Mouse (Mus musculus): ENCODE measurements around the gene Def6. TPM values are rescaled to one million over a fixed set of nuclear protein-coding genes. Genes with fewer than 3 reads are reported as not detected.
"Not testable (repeated sequence)": the region's sequence is repeated elsewhere in the genome, so short reads cannot be mapped to it uniquely, and the experiment has no call there.

The Def6 gene
- polyA plus RNA-seq, 1 experiment: 5.6 TPM

DNA sequence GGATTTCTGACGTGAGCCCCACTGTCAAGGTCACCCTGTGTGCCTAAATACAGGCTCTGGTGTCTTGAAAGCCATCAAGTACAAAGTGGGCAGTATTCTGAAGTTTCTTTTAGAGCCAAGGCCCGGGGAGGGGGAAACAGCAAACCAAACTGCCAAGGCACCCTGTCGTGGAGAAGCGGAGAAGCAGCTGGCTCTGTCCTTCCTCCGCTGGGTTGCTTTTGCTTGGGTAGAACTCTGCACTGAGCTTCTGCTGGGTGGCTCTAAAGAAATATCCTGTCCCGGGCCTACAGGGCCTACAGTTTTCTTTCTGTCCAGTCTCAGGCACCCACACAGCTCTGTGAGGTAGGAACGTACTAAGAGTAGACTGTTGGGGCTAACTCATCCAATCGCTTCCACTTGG is 486 bp upstream of the Def6 start:
- DNase-seq (ENCODE audit: extremely low spot score in 1 of 2, low spot score in 1 of 2): no peak

DNA sequence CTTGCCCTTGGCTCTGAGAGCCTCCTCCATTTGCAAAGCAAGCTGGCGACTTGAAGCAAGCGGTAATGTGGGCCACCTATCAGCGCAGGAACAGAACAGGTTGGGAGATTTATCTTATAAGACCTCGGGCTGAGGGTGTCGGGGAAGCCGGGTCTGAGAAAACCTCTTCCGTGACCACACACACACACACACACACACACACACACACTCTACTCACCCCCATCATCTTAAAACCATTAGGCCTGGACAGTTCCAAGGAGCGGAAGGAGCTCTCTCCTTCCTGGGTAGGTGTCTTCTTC is 685 bp downstream of the Def6 start:
- no peak for DNase-seq (ENCODE audit: extremely low spot score in 1 of 2, low spot score in 1 of 2)

DNA sequence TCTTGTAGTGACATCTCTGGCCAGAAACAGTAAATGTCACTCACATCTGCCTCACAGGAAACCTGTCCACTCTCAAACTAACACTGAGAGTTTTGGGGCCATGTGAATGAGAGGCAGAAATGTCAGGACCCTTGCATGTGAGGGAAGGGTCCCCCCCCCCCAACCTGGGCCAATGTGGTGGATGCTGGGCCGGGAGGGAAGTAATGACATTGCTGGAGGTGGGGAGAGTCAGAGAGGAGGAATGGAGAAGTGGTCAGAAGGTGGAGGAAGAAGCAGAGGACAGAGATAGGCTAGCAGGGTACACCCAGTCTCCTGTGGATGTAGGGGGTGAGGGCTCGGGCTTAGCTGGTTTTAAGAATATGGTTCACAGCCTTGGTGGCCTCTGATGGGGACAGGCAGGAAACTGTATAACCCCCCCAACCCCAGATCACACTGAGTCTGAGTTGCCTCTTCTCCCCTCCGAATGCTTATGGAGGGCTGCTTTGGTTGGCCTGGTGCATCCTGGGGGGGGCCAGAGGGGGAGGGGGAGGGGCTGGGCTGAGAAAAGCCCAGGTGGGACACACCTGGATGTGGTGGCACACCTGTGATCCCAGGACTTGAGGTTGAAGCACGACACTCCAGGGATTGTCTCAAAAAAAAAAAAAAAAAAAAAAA is 2.0 kb downstream of the Def6 start:
- DNase-seq (ENCODE audit: extremely low spot score in 1 of 2, low spot score in 1 of 2): no peak

DNA sequence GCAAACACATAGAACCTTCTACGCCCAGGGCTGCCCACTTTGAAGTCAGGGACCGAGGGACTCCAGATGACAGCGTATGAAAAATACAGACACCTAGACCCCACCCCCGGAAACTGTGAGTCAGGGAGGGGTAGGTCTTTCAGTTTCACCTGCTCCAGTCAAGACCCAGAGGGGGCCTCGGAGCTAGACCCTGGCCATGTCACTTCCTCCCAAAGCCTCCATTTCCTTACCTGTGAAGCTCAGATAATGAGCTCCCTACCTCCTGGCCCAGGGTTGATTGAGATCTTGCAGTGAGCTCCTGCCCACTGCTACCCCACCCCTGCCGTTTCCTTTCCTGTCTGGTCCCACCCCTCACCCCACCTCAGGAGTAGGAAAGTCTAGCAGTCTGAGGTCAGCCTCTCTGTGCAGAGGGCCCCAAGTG is 4.4 kb downstream of the Def6 start:
- no peak for DNase-seq (ENCODE audit: extremely low spot score in 1 of 2, low spot score in 1 of 2)

DNA sequence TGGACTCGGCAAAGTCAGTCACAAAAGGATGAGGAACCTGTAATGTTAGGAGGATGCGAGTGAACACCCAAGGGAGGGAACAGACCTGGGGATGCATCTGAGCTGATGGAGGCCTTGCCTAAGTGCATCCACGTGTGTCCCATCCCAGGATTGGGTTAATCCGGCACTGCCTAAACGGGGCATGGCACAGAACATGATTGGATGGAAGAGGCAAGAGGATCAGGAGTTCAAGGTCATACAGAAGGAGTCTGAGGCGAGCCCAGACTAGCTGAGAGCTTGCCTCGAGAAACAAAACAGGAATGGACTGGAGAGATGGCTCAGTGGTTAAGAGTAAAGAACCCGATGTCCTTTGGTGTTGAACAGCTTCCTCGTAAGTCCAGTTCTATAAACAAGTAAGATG is 4.8 kb downstream of the Def6 start:
- DNase-seq (ENCODE audit: extremely low spot score in 1 of 2, low spot score in 1 of 2): no peak

DNA sequence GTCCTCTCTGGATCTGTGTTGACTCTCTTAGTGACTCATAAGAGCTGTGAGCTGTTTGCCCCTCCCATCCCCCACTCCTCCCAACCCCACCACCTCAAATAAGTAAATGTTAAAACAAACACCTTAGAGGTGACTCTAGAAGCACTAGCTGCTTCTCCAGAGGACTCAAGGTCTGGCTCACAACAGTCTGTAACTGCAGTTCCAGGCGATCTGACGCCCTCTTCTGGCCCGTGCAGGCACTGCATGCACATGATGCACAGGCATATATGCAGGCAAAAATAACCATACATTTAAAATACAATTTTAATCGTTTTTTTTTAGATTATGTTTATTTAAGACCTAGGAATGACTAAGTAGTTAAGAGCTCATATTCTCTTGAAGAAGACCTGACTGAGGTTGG is 5.7 kb downstream of the Def6 start:
- DNase-seq (ENCODE audit: extremely low spot score in 1 of 2, low spot score in 1 of 2): no peak

DNA sequence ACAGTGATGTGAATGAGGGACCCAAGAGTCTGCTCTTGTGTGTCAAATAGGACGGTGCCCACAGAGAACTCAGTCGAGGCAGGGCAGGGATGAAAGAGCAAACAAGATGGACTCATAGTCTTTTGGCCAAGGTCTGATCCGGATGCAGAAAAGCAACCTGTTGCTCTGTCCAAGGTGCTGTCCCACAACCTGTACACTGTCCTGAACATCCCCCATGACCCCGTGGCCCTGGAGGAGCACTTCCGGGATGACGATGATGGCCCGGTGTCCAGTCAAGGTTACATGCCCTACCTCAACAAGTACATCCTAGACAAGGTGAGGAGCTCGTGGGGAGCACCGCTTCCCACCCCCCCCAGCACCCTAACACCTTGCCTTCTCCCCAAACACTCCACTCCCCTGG is 9.2 kb downstream of the Def6 start:
- DNase-seq (ENCODE audit: extremely low spot score in 1 of 2, low spot score in 1 of 2): no peak

DNA sequence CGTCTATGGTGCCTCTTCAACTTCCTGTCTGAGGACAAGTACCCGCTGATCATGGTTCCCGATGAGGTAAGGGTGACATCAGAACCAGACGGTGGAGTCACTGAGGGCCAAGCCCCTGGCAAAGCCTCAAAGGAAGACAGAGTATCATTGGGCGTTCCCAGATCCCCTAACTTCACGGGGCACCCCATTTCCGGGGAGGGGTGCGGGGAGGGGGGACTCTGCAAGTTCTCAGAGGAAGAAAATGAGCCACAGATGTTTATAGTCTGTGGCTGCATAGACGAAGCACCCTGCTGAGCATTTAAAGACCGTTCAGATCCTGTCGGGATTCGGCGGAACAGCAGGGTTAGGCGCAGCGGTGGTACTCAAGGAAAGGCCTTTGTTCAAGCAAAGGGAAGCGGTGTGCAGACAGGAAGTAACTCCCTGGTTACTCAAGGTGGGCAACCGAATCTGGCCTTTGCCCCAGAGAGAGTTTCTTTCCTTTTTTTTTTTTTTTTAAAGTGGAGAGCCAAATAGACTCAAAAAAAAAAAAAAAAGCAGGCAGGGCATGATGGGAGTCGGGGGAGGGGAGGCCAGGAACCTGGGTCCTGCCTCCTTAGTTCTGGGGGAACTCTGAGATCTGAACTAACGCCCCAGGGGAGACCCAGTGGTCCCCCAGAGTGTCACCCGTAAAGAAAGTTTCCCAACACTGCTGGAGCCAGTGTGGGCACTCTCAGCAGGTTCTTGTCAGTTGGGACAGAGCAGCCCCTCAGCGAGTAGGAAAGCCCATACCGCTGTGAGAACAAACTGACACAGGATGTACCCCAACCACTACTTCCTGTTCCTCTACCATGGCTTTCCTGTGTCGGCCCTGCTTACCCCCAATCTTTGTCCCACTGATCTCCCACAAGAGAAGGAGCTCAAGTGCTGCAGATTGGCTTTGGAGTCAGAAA is 10.4 kb downstream of the Def6 start:
- DNase-seq (ENCODE audit: extremely low spot score in 1 of 2, low spot score in 1 of 2): no peak

DNA sequence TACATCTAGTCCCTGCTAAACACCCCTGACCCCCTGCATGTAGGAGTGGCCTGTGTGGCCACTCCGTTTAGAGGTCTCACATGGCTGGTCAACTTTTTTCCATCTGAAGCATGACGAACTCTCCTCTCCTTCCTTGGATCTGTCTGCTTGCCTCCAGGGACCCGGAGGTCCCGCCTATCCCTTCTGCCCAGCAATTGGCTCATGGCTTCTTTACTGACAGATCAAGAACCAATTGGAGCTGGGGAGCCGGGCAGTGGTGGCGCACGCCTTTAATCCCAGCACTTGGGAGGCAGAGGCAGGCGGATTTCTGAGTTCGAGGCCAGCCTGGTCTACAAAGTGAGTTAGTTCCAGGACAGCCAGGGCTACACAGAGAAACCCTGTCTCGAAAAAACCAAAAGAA is 14.9 kb downstream of the Def6 start:
- DNase-seq (ENCODE audit: extremely low spot score in 1 of 2, low spot score in 1 of 2): not testable (repeated sequence)

DNA sequence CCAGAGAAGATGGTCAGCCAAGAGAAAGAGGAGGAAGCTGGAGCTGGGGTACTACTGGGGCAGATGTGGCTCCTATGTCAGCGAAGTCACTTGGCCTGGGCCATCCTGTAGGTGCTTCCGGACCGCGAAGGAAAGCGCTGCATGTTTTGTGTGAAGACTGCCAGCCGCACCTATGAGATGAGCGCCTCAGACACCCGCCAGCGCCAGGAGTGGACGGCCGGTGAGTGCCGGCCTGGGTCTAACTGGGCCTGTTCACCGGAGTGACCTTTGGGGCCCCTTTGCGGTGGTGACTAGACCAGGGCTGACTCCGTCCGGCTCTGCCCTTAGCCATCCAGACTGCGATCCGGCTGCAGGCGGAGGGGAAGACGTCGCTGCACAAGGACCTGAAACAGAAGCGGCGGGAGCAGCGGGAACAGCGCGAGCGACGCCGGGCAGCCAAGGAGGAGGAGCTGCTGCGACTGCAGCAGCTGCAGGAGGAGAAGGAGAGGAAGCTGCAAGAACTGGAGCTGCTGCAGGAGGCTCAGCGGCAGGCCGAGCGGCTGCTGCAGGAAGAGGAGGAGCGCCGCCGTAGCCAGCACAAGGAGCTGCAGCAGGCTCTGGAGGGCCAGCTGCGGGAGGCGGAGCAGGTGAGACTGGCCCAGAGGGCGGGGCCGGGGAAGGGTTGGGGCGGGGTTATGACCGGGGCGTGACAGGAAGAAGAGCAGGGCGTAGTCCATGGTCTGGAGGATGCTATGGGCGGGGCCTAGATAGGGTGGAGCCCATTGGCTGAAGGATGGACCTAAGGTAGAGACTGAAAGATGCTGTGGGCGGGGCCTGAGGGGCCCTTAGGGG is 16.2 kb downstream of the Def6 start:
- peak; percentile 76 to 91 for DNase-seq (ENCODE audit: extremely low spot score in 1 of 2, low spot score in 1 of 2)

DNA sequence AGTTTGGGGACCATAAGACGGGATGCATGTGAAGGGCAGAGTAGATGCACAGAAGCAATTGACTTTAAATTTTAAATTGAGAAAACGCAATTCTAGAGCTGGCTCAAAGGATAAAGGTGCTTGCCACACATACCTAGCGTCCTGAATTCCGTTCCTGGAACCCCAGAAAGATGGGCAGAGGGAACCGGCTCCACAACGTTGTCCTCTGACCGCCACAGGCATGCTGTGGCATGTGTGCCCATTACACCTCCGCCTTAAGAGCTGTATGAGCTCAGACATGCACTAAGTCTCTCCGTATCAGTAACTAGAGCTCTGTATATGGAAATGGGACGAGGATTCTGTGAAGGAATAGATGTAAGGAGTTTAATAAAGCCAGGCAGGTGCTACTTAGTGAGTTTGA is 17.0 kb downstream of the Def6 start:
- DNase-seq (ENCODE audit: extremely low spot score in 1 of 2, low spot score in 1 of 2): no peak

DNA sequence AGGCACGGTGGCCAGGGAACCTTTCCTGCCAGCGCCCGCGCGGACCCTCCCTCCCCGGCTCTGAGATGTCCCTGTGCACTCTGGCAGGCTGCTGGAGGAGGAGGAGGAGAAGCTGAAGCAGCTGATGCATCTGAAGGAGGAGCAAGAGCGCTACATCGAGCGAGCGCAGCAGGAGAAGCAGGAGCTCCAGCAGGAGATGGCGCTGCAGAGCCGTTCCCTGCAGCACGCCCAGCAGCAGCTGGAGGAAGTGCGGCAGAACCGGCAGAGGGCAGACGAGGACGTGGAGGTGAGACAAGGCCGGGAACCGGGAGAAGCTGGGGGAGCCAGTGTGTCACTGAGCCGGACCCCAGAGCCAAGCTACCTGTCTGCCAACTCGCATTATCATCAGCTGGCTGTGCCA is 18.4 kb downstream of the Def6 start:
- DNase-seq (ENCODE audit: extremely low spot score in 1 of 2, low spot score in 1 of 2): peak; percentile 89 to 95

DNA sequence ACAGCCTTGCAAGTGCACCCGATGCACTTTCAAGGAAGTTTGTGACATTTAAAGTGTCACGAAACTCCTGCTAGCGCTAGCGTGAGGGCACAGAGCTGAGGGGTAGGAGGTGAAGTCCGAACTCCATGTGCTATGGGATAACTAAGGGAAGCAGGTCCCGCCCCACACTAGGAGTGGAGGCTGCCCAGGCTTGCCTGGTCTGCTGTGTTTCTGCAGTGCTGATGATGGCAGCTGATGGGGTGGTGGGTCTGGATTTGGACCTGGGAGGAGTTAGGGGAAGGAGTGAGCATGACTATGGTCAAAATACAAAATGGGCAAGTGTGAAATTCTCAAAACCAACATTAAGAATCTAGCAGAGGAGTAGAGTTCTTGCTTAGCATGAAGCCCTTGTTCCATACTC is 22.9 kb downstream of the Def6 start:
- no peak for DNase-seq (ENCODE audit: extremely low spot score in 1 of 2, low spot score in 1 of 2)

DNA sequence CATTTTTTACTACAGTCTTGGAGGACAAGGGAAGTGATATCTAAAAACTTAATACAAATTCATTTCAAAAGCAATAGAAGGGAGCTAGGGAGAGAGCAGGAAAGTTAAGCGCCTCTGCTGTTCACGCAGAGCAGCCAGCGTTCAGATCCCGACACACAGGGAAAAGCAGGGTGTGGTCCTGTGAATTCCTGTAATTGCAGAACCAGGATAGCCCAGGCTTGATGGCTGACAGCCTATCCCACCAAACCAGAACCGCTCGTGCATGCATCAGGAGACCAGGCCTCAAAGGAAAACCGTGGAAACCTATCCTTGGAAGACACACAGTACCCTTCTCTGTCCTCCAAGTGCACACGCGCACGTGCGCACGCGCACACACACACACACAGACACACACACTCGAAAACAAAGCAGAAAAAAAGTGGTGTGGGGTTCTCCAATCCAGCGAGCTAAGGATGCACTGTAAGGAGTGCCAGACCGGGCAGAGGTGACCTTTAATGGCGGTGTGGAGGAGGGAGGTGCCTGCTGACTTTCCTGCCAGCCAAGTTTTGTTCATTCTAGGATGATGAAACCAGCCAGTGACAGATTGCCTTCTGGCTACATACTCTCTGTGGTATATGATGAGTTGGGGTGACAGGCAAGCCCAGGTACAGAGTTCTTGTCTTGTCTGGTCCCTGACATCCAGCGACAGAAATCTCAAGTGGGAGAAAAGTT is 23.6 kb downstream of the Def6 start:
- no peak for DNase-seq (ENCODE audit: extremely low spot score in 1 of 2, low spot score in 1 of 2)

DNA sequence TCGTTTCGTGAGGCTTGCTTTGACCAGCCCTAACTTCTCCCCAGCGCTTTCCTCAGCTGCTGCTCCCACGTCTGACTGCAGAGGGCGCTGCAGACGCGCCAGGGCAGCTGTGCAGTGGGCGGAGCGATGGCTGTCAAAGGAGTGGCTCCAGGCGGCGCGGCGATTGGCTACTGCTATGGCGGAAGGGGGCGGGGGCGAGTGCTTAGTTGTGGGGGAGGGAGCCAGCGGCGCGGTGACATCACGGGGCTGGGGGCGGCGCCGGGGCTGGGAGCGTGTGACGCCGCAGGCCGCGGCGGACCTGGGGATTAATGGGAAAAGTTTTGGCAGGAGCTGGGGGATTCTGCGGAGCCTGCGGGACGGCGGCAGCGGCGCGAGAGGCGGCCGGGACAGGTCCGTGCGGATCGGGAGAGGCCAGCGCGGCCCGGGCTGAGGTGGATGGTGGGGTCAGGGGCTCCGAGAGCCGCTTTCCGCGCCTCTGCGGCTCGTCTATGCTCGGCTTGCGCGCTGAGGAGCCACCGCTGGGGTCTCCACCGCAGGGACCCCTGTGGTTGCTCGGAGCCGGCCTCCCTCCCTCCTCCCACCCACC is 25.0 kb downstream of the Def6 start, which contains the start of gene Ppard:
Ppard (plus strand) TSS at position 226 of the 586 bp plus-strand sequence.
- peak; percentile 91 to 99 for DNase-seq (ENCODE audit: extremely low spot score in 1 of 2, low spot score in 1 of 2)

DNA sequence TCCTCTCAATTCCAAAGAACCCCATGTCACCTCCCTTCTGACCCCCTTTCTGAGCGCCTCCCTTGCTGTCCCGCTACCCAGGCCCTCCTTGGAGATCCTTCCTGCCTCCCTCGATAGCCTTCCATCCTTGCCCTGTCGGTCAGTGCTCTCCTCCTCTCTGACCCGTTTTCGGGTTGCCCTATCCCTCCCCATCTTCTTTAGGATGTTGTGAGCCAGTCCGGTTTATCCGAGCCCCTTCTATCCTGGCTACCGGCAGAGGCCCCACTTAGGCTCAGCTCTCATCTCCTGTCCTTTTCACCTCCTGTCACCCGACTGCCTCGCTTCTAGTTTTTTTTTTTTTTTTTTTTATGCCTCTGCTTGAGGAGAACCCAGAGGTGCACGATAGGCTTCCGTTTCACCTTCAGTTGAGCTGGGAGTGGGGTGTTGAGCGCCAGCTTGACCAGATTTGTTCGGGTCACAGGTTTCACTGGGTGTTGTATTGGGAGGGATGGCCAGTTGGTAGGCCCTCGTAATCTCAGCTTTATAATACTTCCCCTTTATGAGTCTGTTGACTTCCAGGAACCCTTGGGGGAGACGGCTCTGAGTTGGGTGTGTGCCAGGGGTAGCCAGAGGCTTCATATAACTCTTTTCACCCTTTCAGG is 25.6 kb downstream of the Def6 start:
- DNase-seq (ENCODE audit: extremely low spot score in 1 of 2, low spot score in 1 of 2): no peak

DNA sequence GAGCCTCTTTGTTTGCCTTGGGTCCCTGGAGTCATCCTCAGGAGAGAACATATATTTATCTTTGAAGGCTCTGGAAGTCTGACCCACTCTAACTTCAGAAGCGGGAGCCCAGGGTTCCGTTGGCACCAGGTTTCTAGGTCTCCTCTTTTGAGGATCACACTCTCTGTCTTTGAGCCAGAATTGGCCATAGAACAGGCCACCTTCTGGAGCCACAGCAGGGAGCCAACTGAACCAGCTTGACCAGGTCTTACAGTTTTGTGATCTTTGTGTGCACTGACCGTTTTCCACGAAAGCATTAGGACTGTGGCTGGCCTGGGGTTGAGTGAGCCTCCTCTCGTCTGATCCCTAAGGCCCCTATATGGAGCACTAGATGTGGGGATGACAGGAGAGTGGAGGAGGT is 27.1 kb downstream of the Def6 start:
- no peak for DNase-seq (ENCODE audit: extremely low spot score in 1 of 2, low spot score in 1 of 2)

DNA sequence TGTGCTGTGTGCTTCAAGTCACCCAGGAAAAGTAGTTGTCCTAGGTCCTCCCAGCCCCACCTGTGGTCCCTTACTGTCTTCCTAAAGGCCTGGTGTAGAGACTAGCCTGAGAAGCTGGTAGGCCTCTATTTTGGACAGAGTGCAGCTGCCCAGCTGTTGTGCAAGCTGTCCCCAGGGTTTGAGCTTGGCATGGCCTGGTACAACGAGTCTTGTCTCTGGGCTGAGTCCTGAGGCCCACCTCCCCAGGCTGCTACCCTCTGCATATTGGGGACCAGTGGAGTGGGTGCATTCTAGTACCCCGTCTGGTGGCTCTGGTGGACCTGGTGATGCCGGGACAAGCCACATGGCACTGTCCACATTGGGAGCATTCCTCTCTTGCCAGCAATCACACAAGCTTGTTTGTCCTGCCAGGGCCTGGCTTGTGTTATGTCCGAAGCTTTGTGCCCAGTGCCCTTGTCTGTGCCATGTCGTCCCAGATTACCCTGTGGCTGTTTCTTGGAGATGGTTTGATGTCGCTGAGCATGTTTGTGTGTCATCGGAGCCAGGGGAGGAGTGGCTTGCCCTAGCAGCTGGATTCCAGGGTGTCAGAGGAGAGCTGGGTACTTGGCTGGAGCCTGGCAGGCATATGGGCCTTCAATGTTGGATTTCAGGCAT is 28.5 kb downstream of the Def6 start:
- no peak for DNase-seq (ENCODE audit: extremely low spot score in 1 of 2, low spot score in 1 of 2)

DNA sequence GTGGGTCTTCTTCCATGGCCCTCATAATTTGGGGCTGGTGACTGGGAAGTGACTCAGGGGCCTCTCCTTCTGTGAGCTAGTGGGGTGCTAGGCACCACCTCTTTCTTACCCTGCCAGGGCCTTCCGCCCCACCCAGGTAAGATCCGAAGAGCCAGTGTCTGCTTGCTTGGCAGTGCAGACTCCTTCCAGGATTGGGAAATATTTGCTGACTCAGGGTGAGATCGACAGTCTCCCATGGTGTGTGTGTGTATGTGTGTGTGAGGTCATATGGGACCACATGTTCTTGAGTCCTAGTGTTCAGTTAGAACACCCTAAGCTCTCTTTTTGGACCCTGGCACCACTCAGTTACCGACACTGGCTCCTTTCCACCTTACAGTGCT is 29.0 kb downstream of the Def6 start:
- DNase-seq (ENCODE audit: extremely low spot score in 1 of 2, low spot score in 1 of 2): no peak
